Mouse (Mus musculus) hindbrain, embryonic 10.5 days (tissue): ENCODE results near the gene Tprgl. TPM values are rescaled to one million over a fixed set of nuclear protein-coding genes. Genes with fewer than 3 reads are reported as not detected.

Experiments
- DNase-seq: peaks from one replicate; pipeline ENCODE4 v3.0.0-alpha.2; 2017; ENCODE audit warnings: low spot score
- H3K27ac ChIP-seq: fragments of 300-500 bp; sonication (generic); 2 replicates; pipeline ENCODE4 v1.5.1; 2016; ENCODE audit warnings: mild to moderate bottlenecking, moderate library complexity
- H3K27me3 ChIP-seq: fragments of 300-500 bp; sonication (generic); 2 replicates; pipeline ENCODE4 v1.6.1; 2016; ENCODE audit warnings: mild to moderate bottlenecking; ENCODE audit not compliant: poor library complexity, insufficient read depth, severe bottlenecking
- H3K36me3 ChIP-seq: fragments of 300-500 bp; sonication (generic); 2 replicates; pipeline ENCODE4 v1.6.1; 2016; ENCODE audit warnings: mild to moderate bottlenecking, moderate library complexity
- H3K4me1 ChIP-seq: fragments of 300-500 bp; sonication (generic); replicated peaks from 2 replicates; pipeline ENCODE4 v1.6.1; 2016; ENCODE audit warnings: mild to moderate bottlenecking
- H3K4me3 ChIP-seq: fragments of 300-500 bp; sonication (generic); 2 replicates; pipeline ENCODE4 v1.5.1; 2016; ENCODE audit warnings: mild to moderate bottlenecking, moderate library complexity
- H3K9me3 ChIP-seq: fragments of 300-500 bp; sonication (generic); 2 replicates; pipeline ENCODE4 v1.6.1; 2016; ENCODE audit warnings: mild to moderate bottlenecking, moderate library complexity
- WGBS: fragments of 180-500 bp; shearing (Covaris S2); methylation state at CpG from one replicate; pipeline ENCODE4 v1.1.7; 2016; 5-methylcytosine and 5-hydroxymethylcytosine counted together
- polyA plus RNA-seq: library from polyadenylated mRNA; unstranded; fragments of >200 nt; fragmentation: Nextera tagmentation; extraction: Ambion mirVana; gene quantifications from 2 replicates; pipeline ENCODE4 v1.2.1, GENCODE M21; 2016

Tprgl gene
- polyA plus RNA-seq, 1 experiment from 2014 or later: 150 TPM

- H3K4me1 ChIP-seq: peaks cover 17% of the 10 kb centered on the region
- H3K27me3 ChIP-seq: no peaks in the 10 kb centered on the region
- no peaks in the 10 kb centered on the region for H3K9me3 ChIP-seq
- no peak overlapping the region for H3K27ac ChIP-seq
- WGBS: 76% methylated on average over 11 of the region's 11 CpGs
- no peak overlapping the region for H3K4me3 ChIP-seq
- H3K36me3 ChIP-seq: peaks cover 97% of the 10 kb centered on the region
- no peak for DNase-seq
Observed at GRCm38 (mm10) chr4:154154104-154154503, 6.4 kb downstream of the Tprgl start.

GRCm38 (mm10) chr4:154146342-154146741 is 14.1 kb downstream of the Tprgl start:
- Histone ChIP-seq H3K27ac (no peak overlapping the region), H3K4me1 (peaks cover 16% of the 10 kb centered on the region), H3K4me3 (no peak overlapping the region), H3K36me3 (peaks cover 60% of the 10 kb centered on the region), H3K9me3 (no peaks in the 10 kb centered on the region), H3K27me3 (peaks cover 19% of the 10 kb centered on the region)
- 89% methylated on average over 10 of the region's 10 CpGs for WGBS
- no peak for DNase-seq

GRCm38 (mm10) chr4:154144712-154145111 is 15.8 kb downstream of the Tprgl start:
- H3K9me3 ChIP-seq: no peaks in the 10 kb centered on the region
- DNase-seq: no peak
- H3K4me1 ChIP-seq: peaks cover 32% of the 10 kb centered on the region
- no peak overlapping the region for H3K4me3 ChIP-seq
- peaks cover 43% of the 10 kb centered on the region for H3K36me3 ChIP-seq
- no peak overlapping the region for H3K27ac ChIP-seq
- H3K27me3 ChIP-seq: peaks cover 36% of the 10 kb centered on the region
- WGBS: 80% methylated on average over 3 of the region's 3 CpGs

GRCm38 (mm10) chr4:154142211-154143040 is 18.0 kb downstream of the Tprgl start, which contains the start of gene Wrap73:
Gene Wrap73, plus strand, starts transcription at chr4:154142372.
- H3K36me3 ChIP-seq: peaks cover 20% of the 10 kb centered on the region
- peaks cover 58% of the 10 kb centered on the region for H3K27me3 ChIP-seq
- H3K4me1 ChIP-seq: peaks cover 41% of the 10 kb centered on the region
- H3K27ac ChIP-seq: peak within 1 kb of the TSS; percentile 88
- 3% methylated on average over 49 of the region's 49 CpGs for WGBS
- no peaks in the 10 kb centered on the region for H3K9me3 ChIP-seq
- DNase-seq: peak; percentile 93
- peak within 1 kb of the TSS; percentile 83 for H3K4me3 ChIP-seq

GRCm38 (mm10) chr4:154141009-154141867 is 19.2 kb downstream of the Tprgl start:
- peaks cover 41% of the 10 kb centered on the region for H3K4me1 ChIP-seq
- H3K9me3 ChIP-seq: no peaks in the 10 kb centered on the region
- H3K4me3 ChIP-seq: peak overlapping the region; percentile 83
- WGBS: 2% methylated on average over 42 of the region's 42 CpGs
- no peak for DNase-seq
- H3K36me3 ChIP-seq: peaks cover 9% of the 10 kb centered on the region
- H3K27ac ChIP-seq: no peak overlapping the region
- H3K27me3 ChIP-seq: peaks cover 70% of the 10 kb centered on the region

GRCm38 (mm10) chr4:154140213-154141008 is 20.1 kb downstream of the Tprgl start:
- H3K4me3 ChIP-seq: peak overlapping the region; percentile 83
- H3K27me3 ChIP-seq: peaks cover 79% of the 10 kb centered on the region
- WGBS: 1% methylated on average over 46 of the region's 46 CpGs
- H3K27ac ChIP-seq: peak overlapping the region; percentile 79
- H3K9me3 ChIP-seq: no peaks in the 10 kb centered on the region
- peak; percentile 59 for DNase-seq
- H3K36me3 ChIP-seq: 0 out of 2 replicates have a peak, but pooled peaks cover 3% of the 10 kb centered on the region
- H3K4me1 ChIP-seq: peaks cover 41% of the 10 kb centered on the region

- Histone ChIP-seq H3K4me1 (peaks cover 41% of the 10 kb centered on the region), H3K4me3 (peak within 1 kb of the TSS; percentile 83), H3K36me3 (no peaks in the 10 kb centered on the region), H3K9me3 (no peaks in the 10 kb centered on the region), H3K27me3 (peaks cover 83% of the 10 kb centered on the region), H3K27ac (peak within 1 kb of the TSS; percentile 79)
- DNase-seq: no peak
- 0% methylated on average over 2 of the region's 4 CpGs for WGBS
Observed at GRCm38 (mm10) chr4:154140182-154140212, 20.5 kb downstream of the Tprgl start, which contains the start of gene Trp73. Gene Trp73, minus strand, starts transcription at chr4:154140208.

GRCm38 (mm10) chr4:154139671-154140181 is 20.7 kb downstream of the Tprgl start:
- Histone ChIP-seq H3K36me3 (no peaks in the 10 kb centered on the region), H3K4me1 (peaks cover 41% of the 10 kb centered on the region), H3K27me3 (peaks cover 85% of the 10 kb centered on the region), H3K4me3 (peak overlapping the region; percentile 83), H3K27ac (peak overlapping the region; percentile 79), H3K9me3 (no peaks in the 10 kb centered on the region)
- WGBS: under 1% methylated on average over 56 of the region's 59 CpGs
- DNase-seq: peak; percentile 57

GRCm38 (mm10) chr4:154137139-154137538 is 23.3 kb downstream of the Tprgl start:
- H3K27me3 ChIP-seq: peaks cover 89% of the 10 kb centered on the region

GRCm38 (mm10) chr4:154134803-154135202 is 25.7 kb downstream of the Tprgl start:
- H3K4me1 ChIP-seq: peaks cover 9% of the 10 kb centered on the region
- peaks cover 70% of the 10 kb centered on the region for H3K27me3 ChIP-seq
- no peaks in the 10 kb centered on the region for H3K36me3 ChIP-seq
- no peak for DNase-seq
- H3K4me3 ChIP-seq: no peak overlapping the region
- 71% methylated on average over 4 of the region's 4 CpGs for WGBS
- no peaks in the 10 kb centered on the region for H3K9me3 ChIP-seq
- no peak overlapping the region for H3K27ac ChIP-seq

More at GRCm38 (mm10) chr4:154137139-154137538, 23.3 kb downstream of the Tprgl start:
- H3K4me3 ChIP-seq: no peak overlapping the region
- WGBS: 66% methylated on average over 5 of the region's 5 CpGs
- no peak for DNase-seq
- H3K4me1 ChIP-seq: peaks cover 29% of the 10 kb centered on the region
- no peaks in the 10 kb centered on the region for H3K9me3 ChIP-seq
- no peak overlapping the region for H3K27ac ChIP-seq
- no peaks in the 10 kb centered on the region for H3K36me3 ChIP-seq

- Histone ChIP-seq H3K27ac (no peak overlapping the region), H3K4me1 (no peaks in the 10 kb centered on the region), H3K9me3 (no peaks in the 10 kb centered on the region), H3K36me3 (no peaks in the 10 kb centered on the region), H3K27me3 (peaks cover 57% of the 10 kb centered on the region), H3K4me3 (no peak overlapping the region)
- 88% methylated on average over 4 of the region's 4 CpGs for WGBS
- DNase-seq: no peak
Observed at GRCm38 (mm10) chr4:154131894-154132293, 28.6 kb downstream of the Tprgl start.

GRCm38 (mm10) chr4:154129950-154130349 is 30.5 kb downstream of the Tprgl start:
- DNase-seq: no peak
- peaks cover 43% of the 10 kb centered on the region for H3K27me3 ChIP-seq
- H3K4me3 ChIP-seq: no peak overlapping the region
- H3K36me3 ChIP-seq: no peaks in the 10 kb centered on the region
- no peak overlapping the region for H3K27ac ChIP-seq
- no peaks in the 10 kb centered on the region for H3K4me1 ChIP-seq
- no peaks in the 10 kb centered on the region for H3K9me3 ChIP-seq
